Mouse (Mus musculus): Measurements from ENCODE around the gene Dst.

DNA sequence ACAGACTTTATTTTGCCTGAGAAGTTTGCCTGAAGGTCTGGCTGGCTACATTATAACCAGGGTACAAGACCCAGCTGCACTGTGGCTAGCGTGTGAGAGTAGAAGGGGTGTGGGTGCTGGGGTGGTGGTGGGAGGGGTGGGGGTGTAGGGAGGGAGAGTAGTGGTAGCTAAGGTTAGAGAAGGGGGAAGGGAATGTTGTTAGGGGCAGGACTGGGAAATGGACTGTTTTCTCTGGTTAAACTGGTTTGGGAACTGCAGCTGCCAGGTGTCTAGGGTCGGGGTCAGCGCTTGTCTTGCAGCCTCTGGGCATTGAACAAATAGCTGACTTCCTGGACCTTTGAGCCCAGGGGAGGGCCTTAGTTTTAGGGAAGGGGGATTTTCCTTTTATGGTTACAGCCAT is 17.3 kb downstream of the Dst start:
- TF ChIP-seq CTCF (IDR thresholded peaks at IDR 0.05; ENCODE audit: low read depth) = no peak
- no peak for TF ChIP-seq EP300 (IDR thresholded peaks at IDR 0.05; ENCODE audit: low read depth)

Data from heart, postnatal 0 days (tissue).